Mouse (Mus musculus) urinary bladder, postnatal 10 days (tissue): ENCODE measurements around the gene Bbs1.

Experiments used
- DNase-seq: peaks from one replicate; pipeline ENCODE4 v3.0.0; 2022; ENCODE audit warnings: low spot score

The Bbs1 gene

DNA sequence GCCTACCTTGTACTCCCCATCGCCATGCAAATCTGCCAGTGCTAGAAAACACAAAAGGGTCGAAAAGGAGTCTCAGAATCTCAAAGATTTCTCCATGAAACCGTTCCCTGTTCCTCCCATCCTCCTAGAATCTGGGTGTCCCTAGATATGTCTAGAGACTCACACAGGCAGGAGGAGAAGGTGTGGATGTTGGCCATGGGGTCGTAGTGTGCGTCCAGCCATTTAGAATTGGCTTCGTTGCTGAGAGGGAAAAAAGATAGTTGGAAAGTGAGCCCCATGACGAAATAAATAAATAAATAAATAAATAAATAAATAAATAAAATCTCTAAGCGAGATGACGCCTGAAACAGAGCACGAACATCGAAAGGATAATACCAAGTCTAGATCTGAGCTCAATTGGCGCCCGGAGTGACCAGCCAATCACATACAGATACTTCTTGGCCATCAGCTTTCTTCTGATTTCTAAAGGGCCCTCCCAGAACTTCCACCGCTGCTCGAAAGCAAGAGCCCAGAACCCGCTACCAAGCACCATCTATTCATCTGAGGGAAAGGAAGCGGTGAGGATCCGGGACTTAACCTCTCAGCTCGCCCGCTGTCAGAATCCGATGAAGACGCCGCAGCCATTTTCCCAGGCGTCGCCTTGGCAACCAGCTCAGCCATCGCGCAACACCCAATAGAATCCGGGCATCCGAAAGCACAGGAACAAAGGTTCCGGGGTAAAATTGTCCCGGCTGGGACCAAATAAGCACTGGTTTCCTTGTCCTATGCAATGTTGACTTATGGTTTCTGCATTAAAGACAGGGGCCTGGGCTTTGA, at the start of gene Bbs1:
TSS of gene Bbs1 (minus strand) at position 650 of the 816 bp plus-strand sequence.
- peak; percentile 33 for DNase-seq

GRCm38 (mm10) chr19:4948641-4949040, 42.2 kb upstream of the Bbs1 start:
- DNase-seq: peak; percentile 60

DNA sequence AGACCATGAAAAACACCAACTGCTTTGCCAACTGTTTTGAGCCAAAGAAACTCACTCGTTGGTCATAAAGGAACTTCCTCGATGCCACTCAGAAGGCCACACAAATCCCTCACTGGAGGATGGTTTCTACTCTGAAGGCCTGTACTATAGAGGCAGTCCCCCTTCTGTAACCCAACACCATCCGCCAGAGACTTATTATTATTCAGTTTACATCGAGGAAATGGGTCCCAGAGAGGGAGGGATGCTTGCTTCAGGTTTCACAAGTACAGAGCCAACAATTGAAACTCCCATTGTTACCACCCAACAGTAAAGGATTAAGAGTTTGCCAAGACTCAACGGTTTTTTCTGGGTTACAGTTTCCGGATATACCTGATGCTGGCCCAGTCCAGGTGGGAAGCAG, 39.1 kb upstream of the Bbs1 start:
- DNase-seq: no peak

DNA sequence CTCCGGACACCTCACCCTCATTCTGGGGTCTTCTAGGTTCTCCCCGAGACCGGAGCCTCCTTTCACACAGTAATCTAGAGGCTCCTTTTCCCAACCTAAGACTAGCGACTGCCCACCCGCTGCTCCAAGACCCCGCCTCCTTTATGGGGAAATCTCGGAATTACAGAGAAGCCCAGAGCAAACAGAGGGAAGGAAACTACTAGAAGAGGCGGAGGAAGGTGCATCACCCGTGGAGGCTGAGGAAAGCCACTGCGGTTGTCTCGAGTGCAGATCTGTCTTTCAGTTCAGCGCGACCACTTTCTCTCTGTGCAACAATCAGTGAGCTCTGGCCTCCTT, 36.8 kb upstream of the Bbs1 start:
- DNase-seq: no peak

DNA sequence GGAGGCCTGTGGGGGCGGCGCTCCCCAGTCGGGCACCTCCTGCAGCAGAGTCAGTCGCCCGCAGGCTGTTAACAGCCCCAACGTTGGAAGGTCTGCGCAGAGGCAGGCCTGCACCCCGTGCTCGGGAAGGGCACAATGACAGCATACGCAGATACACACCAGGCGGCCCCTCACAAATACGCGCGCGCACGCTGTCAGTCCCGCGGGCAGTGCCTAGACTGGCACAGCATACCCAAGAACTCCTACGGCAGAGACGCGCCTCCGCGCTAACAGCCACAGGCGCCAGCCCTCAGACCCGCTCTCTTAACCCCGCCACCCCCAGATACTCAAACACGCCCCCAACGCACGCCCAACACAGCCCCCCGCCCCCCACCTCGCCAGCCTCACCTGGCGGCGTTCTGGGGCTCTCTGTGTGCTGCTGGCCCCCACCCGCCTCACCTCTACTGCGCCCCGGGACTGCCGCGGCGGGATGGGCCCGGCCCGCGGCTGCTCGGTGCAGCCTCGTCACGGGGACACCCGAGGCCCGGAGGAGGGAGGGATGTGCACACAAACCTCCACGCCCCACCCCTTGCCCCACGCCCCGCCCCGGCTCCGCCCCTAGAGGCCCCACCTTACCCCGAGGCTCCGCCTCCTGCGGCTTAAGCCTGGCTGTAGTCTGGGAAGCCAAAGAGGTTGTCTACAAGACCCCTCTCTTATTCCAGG, 36.3 kb upstream of the Bbs1 start, which contains the start of gene Peli3:
TSS of gene Peli3 (minus strand) at position 577 of the 702 bp plus-strand sequence.
- DNase-seq: peak; percentile 45

DNA sequence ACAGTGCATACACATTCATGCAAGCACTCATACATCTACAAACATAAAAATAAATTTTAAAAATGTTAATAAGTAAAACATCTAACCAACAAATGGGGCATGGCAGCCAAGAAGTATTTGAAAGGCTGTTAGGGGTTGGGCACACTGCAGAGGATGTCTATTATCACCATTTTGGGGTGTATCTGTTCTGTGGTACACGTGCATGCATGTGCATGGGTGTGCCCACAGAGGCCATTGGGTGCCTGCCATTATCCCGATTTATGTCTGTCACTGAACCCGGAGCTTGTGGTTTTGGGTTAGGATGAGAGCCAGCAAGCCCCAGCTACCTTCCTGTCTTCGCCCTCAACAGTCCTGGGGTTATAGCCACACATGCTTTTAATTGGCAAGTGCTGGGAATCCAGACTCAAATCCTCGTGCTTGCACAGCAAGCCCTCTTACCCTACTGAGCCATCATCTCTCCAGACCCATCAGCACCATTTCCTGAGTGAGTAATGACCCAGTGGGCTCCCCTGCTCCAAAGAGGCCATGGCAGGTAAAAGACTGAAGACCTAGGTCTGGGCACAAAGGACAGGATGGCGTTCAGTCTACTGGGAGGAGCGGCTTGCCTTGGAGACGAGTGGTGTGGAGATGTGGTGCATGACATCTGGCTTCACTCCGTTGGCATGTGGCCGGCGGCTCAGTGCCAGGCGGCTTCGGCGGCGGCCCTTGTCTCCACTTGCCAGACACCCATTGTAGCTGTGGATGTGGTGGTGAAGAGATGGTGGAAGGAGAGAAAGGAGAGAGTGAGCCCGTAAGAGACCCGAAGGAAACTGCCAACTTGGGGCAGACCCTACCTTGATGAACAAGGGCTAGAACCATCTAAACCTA, 31.2 kb upstream of the Bbs1 start:
- no peak for DNase-seq

DNA sequence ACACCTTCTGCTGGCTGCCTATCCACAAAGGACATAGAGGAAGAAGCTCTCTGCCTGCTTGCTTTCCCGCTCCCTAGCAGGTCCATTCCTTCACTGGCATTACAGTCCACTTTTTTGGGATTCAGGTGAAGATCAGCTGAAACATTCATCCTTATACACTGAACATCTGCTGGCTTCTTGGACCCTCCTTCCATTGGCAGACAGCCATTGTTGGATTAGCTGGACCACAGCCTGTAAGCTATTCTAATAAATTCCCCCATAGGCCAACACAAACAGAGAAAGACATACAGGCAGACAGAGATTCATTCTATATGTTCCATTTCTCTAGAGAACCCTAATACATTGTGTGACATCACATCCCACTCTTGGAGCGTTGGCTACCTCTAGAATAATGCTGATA, 30.5 kb upstream of the Bbs1 start:
- no peak for DNase-seq

DNA sequence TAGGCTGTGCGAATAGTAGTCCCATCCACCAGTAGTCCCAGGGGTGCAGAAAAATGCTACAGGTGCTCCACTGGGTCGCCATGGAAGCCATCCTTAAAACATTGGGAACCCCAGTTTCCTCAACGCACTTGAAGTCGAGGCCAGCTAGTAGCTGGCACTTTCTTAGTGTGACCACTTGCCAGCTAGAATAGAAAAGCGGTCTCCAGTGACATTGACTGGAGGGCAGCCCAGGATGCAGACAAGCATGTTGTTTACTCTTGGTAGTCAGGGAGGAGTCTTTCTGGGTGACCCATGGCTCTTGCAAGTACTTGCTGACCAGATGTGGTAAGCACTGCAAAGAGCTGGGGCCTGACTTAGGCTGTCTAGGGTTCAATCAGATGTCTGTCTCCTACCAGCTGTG, 22.4 kb upstream of the Bbs1 start:
- no peak for DNase-seq

DNA sequence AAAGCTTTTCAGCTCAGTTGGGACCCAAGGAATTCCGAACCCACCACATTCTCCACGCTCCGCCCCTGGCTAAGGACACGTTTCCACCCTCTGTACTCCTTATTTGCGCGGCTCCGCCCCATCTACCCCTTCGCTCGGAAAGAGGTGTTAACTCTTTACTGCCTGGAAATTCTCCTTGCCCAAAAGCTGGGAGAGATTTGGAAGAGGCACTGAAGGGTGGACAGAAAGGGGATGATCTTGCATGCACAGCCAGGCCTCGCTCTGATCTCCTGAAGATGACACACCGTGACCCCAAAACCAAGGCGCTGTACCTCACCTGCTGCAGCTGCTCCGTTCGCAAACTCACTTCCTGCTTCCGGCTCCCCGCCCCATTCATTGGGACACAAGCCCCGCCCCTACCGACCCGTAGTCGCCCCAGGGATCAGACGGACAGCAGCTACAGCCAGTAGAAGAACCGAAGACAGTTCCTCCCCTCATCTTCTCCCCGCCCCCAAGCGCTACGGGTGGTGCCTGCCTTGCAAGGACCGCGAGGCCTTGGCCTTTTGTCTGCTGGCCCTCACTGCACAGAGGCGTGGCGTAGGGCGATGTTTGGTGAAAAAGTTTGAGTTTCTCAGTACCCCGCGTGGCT, 21.6 kb upstream of the Bbs1 start, which contains the start of gene Dpp3:
TSS of gene Dpp3 (minus strand) at position 384 of the 628 bp plus-strand sequence.
- DNase-seq: peak; percentile 98

DNA sequence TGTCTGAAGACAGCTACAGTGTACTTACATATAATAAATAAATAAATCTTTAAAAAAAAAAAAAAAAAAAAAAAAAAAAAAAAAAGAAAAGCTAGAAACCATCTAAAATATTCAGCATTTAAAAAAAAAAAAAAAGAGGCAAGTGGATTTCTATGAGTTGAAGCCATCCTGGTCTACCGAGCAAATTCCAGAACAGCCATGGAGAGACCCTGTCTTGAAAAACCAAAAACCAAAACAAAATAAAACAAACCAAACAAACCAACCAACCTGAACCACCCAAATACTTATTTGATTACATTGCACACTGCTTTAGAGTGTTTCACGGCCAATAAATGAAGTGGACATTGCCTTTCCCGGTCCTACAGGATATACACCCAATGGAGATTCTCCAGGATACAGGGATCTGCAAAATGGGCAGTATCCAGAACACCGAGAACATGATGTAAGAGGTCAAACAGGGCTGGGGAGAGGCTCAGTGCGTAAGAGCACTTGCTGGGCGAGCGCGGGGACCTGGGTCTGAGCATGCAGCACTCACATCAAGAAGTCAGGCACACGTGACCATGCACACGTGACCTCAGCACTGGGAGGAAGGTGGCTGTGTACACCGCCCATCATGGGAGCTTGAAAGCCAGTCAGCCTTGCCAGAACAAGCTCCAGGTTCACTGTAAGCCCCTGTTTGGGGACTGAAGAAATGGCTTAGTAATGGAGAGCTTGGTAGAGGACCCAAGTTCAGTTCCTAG, 18.9 kb upstream of the Bbs1 start:
- no peak for DNase-seq

DNA sequence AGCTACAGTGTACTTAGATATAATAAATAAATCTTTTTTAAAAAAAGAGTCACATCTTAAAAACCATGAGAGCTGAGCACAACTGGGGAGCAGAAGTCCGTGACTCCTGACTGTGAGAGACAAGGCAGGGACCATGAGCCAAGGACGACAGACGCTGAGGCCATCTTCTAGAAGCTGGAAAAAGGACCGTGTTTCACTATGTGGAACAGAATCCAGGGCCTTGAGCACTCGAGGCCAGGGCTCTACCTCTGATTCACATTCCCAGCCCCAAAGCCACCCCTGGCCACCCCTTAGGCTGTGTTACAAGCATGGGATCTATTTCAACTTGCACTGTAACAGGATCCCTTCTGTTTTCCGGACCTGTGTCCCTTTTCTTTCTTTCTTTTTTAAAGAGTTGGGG, 13.2 kb upstream of the Bbs1 start:
- no peak for DNase-seq

GRCm38 (mm10) chr19:4916827-4917226, 10.4 kb upstream of the Bbs1 start:
- no peak for DNase-seq

- DNase-seq: no peak
Measured at GRCm38 (mm10) chr19:4915924-4916603, 9.6 kb upstream of the Bbs1 start.

DNA sequence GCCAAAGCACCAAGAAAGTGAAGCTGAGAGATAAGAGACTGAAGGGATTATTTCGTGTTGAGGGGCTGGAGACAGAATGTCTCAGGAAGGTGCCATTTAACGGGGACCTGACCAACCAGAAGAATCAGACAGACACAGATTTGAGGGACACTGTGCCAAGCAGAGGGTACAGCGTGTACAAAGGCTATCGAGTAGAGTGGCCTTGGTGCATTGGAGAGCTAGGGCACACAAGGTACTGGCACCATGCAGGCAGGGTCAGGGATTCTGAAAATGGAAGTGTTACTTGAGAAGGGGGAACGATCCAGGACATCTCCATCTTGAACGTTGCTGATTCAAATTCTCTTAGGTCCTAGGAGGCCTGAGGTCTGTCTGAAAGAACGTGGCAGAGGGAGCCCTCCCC, 2.9 kb upstream of the Bbs1 start:
- no peak for DNase-seq

GRCm38 (mm10) chr19:4908107-4908506, 1.7 kb upstream of the Bbs1 start:
- DNase-seq: no peak

DNA sequence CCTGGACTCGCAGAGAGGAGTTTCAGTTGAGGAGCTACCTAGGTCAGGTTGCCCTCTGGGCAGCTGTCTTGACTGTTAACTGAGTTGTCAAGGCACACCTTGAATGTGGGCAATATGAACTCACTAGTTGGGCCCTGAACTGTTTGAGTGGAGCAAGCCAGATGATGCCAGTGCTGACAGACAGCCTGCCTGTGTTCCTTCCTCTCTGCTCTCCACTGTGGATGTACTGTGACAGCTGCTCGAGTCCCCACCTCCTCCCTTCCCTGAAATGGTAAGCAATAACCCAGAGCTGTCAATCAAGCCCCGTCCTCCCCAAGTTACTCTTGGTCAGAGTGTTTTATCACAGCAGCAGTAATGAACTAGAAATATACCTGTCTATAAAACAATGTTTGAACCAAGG, 6.5 kb downstream of the Bbs1 start:
- no peak for DNase-seq

- DNase-seq: no peak
Measured at GRCm38 (mm10) chr19:4898972-4899371, 7.5 kb downstream of the Bbs1 start.

DNA sequence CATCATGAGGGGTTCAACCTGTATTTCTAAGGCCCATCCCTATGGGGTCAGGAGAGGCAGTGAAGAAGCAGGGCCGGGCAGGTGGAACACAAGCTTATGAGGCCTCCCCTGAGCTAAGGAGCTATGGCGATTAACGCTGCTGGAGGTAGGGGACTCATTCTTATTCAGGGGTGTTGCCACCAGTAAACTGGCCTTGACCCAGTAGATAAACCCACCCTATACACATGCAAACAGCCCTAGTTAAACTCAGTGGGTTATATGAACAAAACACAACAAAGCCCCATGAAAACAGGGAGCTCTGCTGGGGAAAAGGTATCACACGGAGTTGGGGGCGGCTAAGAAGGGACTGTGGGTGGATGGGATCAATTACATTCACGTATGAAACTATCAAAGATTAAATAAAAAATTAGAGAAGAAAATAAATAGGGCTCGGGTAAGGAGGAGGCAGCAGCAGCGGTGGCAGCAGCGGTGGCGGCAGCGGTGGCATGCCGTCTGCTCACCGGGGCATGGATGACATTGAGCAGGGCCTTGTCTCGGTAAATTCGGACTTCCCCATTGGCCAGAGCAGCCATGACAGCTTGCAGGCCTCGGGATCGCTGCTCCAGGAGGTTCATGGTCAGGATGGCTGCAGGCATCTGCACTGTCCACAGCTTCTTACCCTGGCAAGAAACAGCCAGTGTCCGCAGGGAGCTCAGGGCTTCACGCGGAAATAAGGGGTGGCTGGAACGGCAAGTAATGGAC, 9.5 kb downstream of the Bbs1 start:
- no peak for DNase-seq

- no peak for DNase-seq
Measured at GRCm38 (mm10) chr19:4891798-4892197, 14.6 kb downstream of the Bbs1 start.

- DNase-seq: no peak
Measured at GRCm38 (mm10) chr19:4889791-4890190, 16.6 kb downstream of the Bbs1 start.
